Mouse (Mus musculus): ENCODE measurements around the gene Ilk. TPM values are rescaled to one million over a fixed set of nuclear protein-coding genes. Genes with fewer than 3 reads are reported as not detected.

Ilk gene
- total RNA-seq, 2 experiments from 2014 or later, result 37.0 to 45.0 TPM

- no peak for ATAC-seq (replicated peaks; ENCODE audit: low FRiP score, poor library complexity, severe bottlenecking)
Observed at GRCm38 (mm10) chr7:105777797-105778552, 41.6 kb downstream of the Ilk start.

GRCm38 (mm10) chr7:105778553-105779265, 42.3 kb downstream of the Ilk start:
- no peak for ATAC-seq (replicated peaks; ENCODE audit: low FRiP score, poor library complexity, severe bottlenecking)

- no peak for ATAC-seq (replicated peaks; ENCODE audit: low FRiP score, poor library complexity, severe bottlenecking)
Observed at GRCm38 (mm10) chr7:105783861-105784260, 47.5 kb downstream of the Ilk start.

GRCm38 (mm10) chr7:105784556-105784955, 48.2 kb downstream of the Ilk start:
- no peak for ATAC-seq (replicated peaks; ENCODE audit: low FRiP score, poor library complexity, severe bottlenecking)

- no peak for ATAC-seq (replicated peaks; ENCODE audit: low FRiP score, poor library complexity, severe bottlenecking)
Observed at GRCm38 (mm10) chr7:105786506-105787284, 50.3 kb downstream of the Ilk start.

GRCm38 (mm10) chr7:105787285-105788140, 51.1 kb downstream of the Ilk start, which contains the start of gene Dchs1:
Dchs1 (minus strand) TSS chr7:105787654.
- ATAC-seq (replicated peaks; ENCODE audit: low FRiP score, poor library complexity, severe bottlenecking), result no peak

GRCm38 (mm10) chr7:105791147-105791546, 54.8 kb downstream of the Ilk start:
- no peak for ATAC-seq (replicated peaks; ENCODE audit: low FRiP score, poor library complexity, severe bottlenecking)

Other genes with a start within 250 kb of the Ilk start
- 8.6 and 11.7 TPM in 2 replicates for gene Smpd1, start 182.2 kb upstream of the Ilk start, total RNA-seq (2015; ENCODE audit: low replicate concordance)
- 2.0 and 4.4 TPM in 2 replicates for gene Smpd1, start 182.2 kb upstream of the Ilk start, total RNA-seq (2017; ENCODE audit: low replicate concordance)
- not detected in 2 replicates for gene Apbb1, start 154.9 kb upstream of the Ilk start, total RNA-seq (2015; ENCODE audit: low replicate concordance)
- 4.3 and 8.3 TPM in 2 replicates for gene Apbb1, start 154.9 kb upstream of the Ilk start, total RNA-seq (2017; ENCODE audit: low replicate concordance)
- gene Hpx, start 136.5 kb upstream of the Ilk start, total RNA-seq (2015; ENCODE audit: low replicate concordance), result not detected in 2 replicates
- gene Hpx, start 136.5 kb upstream of the Ilk start, total RNA-seq (2017; ENCODE audit: low replicate concordance), result not detected in 2 replicates
- 3.3 and 8.8 TPM in 2 replicates for gene Trim3, start 103.0 kb upstream of the Ilk start, total RNA-seq (2015; ENCODE audit: low replicate concordance)
- gene Trim3, start 103.0 kb upstream of the Ilk start, total RNA-seq (2017; ENCODE audit: low replicate concordance), result 2.6 TPM in 1 of 2 replicates, not detected in the other
- gene Timm10b, start 96.5 kb upstream of the Ilk start, total RNA-seq (2015; ENCODE audit: low replicate concordance), result 5.4 and 13.2 TPM in 2 replicates
- gene Timm10b, start 96.5 kb upstream of the Ilk start, total RNA-seq (2017; ENCODE audit: low replicate concordance), result 7.4 and 32.9 TPM in 2 replicates
- 0.19 and 2.9 TPM in 2 replicates for gene Arfip2, start 96.2 kb upstream of the Ilk start, total RNA-seq (2015; ENCODE audit: low replicate concordance)
- 3.1 and 8.9 TPM in 2 replicates for gene Arfip2, start 96.2 kb upstream of the Ilk start, total RNA-seq (2017; ENCODE audit: low replicate concordance)
- 3.1 and 9.2 TPM in 2 replicates for gene Gm45799, start 96.0 kb upstream of the Ilk start, total RNA-seq (2015; ENCODE audit: low replicate concordance)
- gene Gm45799, start 96.0 kb upstream of the Ilk start, total RNA-seq (2017; ENCODE audit: low replicate concordance), result 0.42 and 5.0 TPM in 2 replicates
- not detected in 2 replicates for gene Dnhd1, start 85.8 kb upstream of the Ilk start, total RNA-seq (2015; ENCODE audit: low replicate concordance)
- under 0.01 and 0.14 TPM in 2 replicates for gene Dnhd1, start 85.8 kb upstream of the Ilk start, total RNA-seq (2017; ENCODE audit: low replicate concordance)
- 7.3 and 16.7 TPM in 2 replicates for gene Rrp8, start 793 bp downstream of the Ilk start, total RNA-seq (2015; ENCODE audit: low replicate concordance)
- gene Rrp8, start 793 bp downstream of the Ilk start, total RNA-seq (2017; ENCODE audit: low replicate concordance), result 2.4 and 26.3 TPM in 2 replicates
- 71.5 and 113 TPM in 2 replicates for gene Taf10, start 7.8 kb downstream of the Ilk start, total RNA-seq (2015; ENCODE audit: low replicate concordance)
- 44.5 and 58.7 TPM in 2 replicates for gene Taf10, start 7.8 kb downstream of the Ilk start, total RNA-seq (2017; ENCODE audit: low replicate concordance)
- gene Tpp1, start 15.6 kb downstream of the Ilk start, total RNA-seq (2015; ENCODE audit: low replicate concordance), result 34.0 and 41.8 TPM in 2 replicates
- gene Tpp1, start 15.6 kb downstream of the Ilk start, total RNA-seq (2017; ENCODE audit: low replicate concordance), result 14.2 and 19.1 TPM in 2 replicates
- gene Dchs1, start 51.1 kb downstream of the Ilk start, total RNA-seq (2015; ENCODE audit: low replicate concordance), result not detected in 2 replicates
- 0.17 TPM in 1 of 2 replicates, not detected in the other for gene Dchs1, start 51.1 kb downstream of the Ilk start, total RNA-seq (2017; ENCODE audit: low replicate concordance)
- gene Mrpl17, start 74.5 kb downstream of the Ilk start, total RNA-seq (2015; ENCODE audit: low replicate concordance), result 52.9 and 69.0 TPM in 2 replicates
- gene Mrpl17, start 74.5 kb downstream of the Ilk start, total RNA-seq (2017; ENCODE audit: low replicate concordance), result 13.7 and 34.7 TPM in 2 replicates
- 3.5 and 25.7 TPM in 2 replicates for gene Gm4070, start 217.4 kb downstream of the Ilk start, total RNA-seq (2015; ENCODE audit: low replicate concordance)
- gene Gm4070, start 217.4 kb downstream of the Ilk start, total RNA-seq (2017; ENCODE audit: low replicate concordance), result 62.9 and 169 TPM in 2 replicates